Mouse (Mus musculus): ENCODE results near the gene Arhgap36.

DNA sequence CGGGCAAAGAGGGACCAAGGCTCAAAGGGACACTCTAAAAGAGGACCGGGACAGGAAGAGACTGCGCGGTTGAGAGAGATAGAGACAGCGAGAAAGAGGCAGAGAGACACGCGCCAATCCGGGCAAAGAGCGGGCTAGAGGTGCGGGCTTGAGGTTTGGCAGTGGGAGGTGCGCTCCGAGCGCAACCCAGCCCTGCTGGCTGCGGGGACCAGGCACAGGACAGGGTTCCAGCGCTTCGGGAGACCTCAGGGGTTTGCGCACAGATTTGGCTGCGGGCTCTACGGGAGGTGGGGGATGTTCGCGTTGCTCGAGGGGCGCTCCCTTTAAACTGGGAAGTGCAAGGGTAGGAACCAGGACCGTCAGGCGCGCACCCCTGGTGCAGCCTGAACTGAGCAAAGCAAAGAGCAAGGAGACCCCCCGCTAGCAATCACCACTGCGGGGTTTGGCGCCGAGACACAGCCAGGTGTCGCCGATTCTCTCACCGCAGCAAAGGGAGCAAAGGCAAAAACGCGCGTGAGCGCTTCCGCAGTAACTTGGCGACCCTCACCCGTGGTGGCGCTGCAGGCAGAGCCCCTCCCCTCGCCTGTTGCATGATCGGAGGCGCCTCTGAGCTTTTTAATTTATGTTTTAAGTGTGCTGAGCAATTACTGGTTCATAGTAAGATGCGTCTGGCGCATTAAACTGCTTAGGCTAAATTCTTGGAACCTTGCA, 30.1 kb downstream of the Arhgap36 start:
- no peak for TF ChIP-seq CTCF (IDR thresholded peaks at IDR 0.05; ENCODE audit: low read depth, low read length)
- TF ChIP-seq POLR2A (IDR thresholded peaks at IDR 0.05; ENCODE audit: insufficient read depth, low read length) = no peak

Data from ES-Bruce4 (cell line).